ENCODE assay signal across 25 mouse cellular contexts in genomic region chr9:37345406-37345805, GRCm38 (mm10). TPM values are rescaled to one million over a fixed set of nuclear protein-coding genes. Genes with fewer than 3 reads are reported as not detected.
DNase-seq lines count a peak whose midpoint lies in the region; ATAC-seq and TF ChIP-seq lines count a peak whose summit lies in the region.
"Had no signal": no experiment of that assay in that cellular context is flagged by ENCODE, and none has a peak within 500 bp of the region (broad histone marks: within the 10 kb centered on the region; RNA-seq: fewer than 3 reads in every experiment).

No protein-coding gene starts in this region.

- no peak for ATAC-seq in midbrain, embryonic 11.5 days (ENCODE audit: low FRiP score)
- ATAC-seq in midbrain, embryonic 14.5 days (ENCODE audit: low FRiP score, low TSS enrichment), result no peak
- ATAC-seq in G1E (ENCODE audit: extremely low read depth, insufficient number of reproducible peaks, low FRiP score, poor library complexity, severe bottlenecking), result peak; percentile 18; the same call in 1 of the 2 replicates
- ATAC-seq: activated CD4-positive, CD25-positive, alpha-beta regulatory T cell, adult 4 months; CD4-positive, CD25-positive, alpha-beta regulatory T cell, adult 4 months; Patski had no signal

- H3K4me3 ChIP-seq in midbrain, embryonic 11.5 days (ENCODE audit: low read depth, low read length), result no peak overlapping the region
- no peak overlapping the region for H3K4me3 ChIP-seq in midbrain, embryonic 14.5 days (replicated peaks; ENCODE audit: low read depth, low read length)
- H3K4me3 ChIP-seq in G1E (ENCODE audit: low read depth, low read length) (no peak overlapping the region), MEL (ENCODE audit: control insufficient read depth in 1 of 2, insufficient read depth in 1 of 2, low read depth in 2 of 2, low read length in 2 of 2) (no peak overlapping the region)

- H3K36me3 ChIP-seq in midbrain, embryonic 11.5 days (ENCODE audit: control insufficient read depth, insufficient read depth, low read length), result no peaks in the 10 kb centered on the region
- H3K36me3 ChIP-seq in midbrain, embryonic 14.5 days (ENCODE audit: control insufficient read depth, insufficient read depth, low read length), result 0 out of 2 replicates have a peak, but pooled peaks cover 3% of the 10 kb centered on the region
- H3K36me3 ChIP-seq in G1E (replicated peaks) (peaks cover 8% of the 10 kb centered on the region), MEL (ENCODE audit: control insufficient read depth in 1 of 2, insufficient read depth in 2 of 2, low read length in 2 of 2) (peaks cover 0 to 33% of the 10 kb centered on the region in 2 experiments; a peak in 3 of 4 replicates)

- H3K9ac ChIP-seq in midbrain, embryonic 11.5 days (ENCODE audit: low read length), result no peak overlapping the region
- H3K9ac ChIP-seq in midbrain, embryonic 14.5 days (replicated peaks; ENCODE audit: low read length), result no peak overlapping the region
- no peak overlapping the region for H3K9ac ChIP-seq in MEL (ENCODE audit: control insufficient read depth, low read depth, low read length, poor library complexity, severe bottlenecking)

- TF ChIP-seq EP300 in MEL (IDR thresholded peaks at IDR 0.05; ENCODE audit: low read depth in 1 of 2, low read length in 2 of 2), result peak; percentile 83 to 84

- DNase-seq in midbrain, embryonic 11.5 days (ENCODE audit: low spot score, missing footprints), result peak; percentile 28
- DNase-seq in midbrain, embryonic 14.5 days, result no peak
- peak; percentile 41 for DNase-seq in 416B (ENCODE audit: low read depth)
- DNase-seq in G1E (ENCODE audit: low spot score), result no peak
- DNase-seq in MEL (ENCODE audit: low read depth, low spot score), result peak; percentile 67
- no peak for DNase-seq in B cell, adult 2 months
- DNase-seq in heart, postnatal 14 days, result no peak
- no peak for DNase-seq in cerebellum, adult 9-11 months
- DNase-seq: adrenal gland, adult 2 months; adrenal gland, adult 8-10 months; adrenal gland, postnatal 10 days; adrenal gland, postnatal 14 days; adrenal gland, postnatal 25 days; adrenal gland, postnatal 36 days; cerebellum, adult 11 months; cerebellum, adult 11-12 months; cerebellum, adult 18-20 months; cerebellum, adult 2 months; cerebellum, adult 8-10 months; cerebellum, adult 9-10 months had no signal

- no peaks in the 10 kb centered on the region for H3K9me3 ChIP-seq in midbrain, embryonic 11.5 days (ENCODE audit: control insufficient read depth, low read length)
- no peaks in the 10 kb centered on the region for H3K9me3 ChIP-seq in midbrain, embryonic 14.5 days (ENCODE audit: control insufficient read depth, low read length)
- H3K9me3 ChIP-seq in G1E (replicated peaks) (no peaks in the 10 kb centered on the region), MEL (replicated peaks; ENCODE audit: insufficient read depth, low read length) (no peaks in the 10 kb centered on the region)

- TF ChIP-seq POLR2A in MEL (IDR thresholded peaks at IDR 0.05; ENCODE audit: control insufficient read depth in 1 of 2, insufficient read depth in 1 of 2, low read depth in 1 of 2, low read length in 2 of 2, poor library complexity in 1 of 2), result no peak

- no peak for TF ChIP-seq RAD21 in MEL (IDR thresholded peaks at IDR 0.05; ENCODE audit: low read depth, low read length)

- intact Hi-C loops in heart, postnatal 14 days (cut with DNase I), result loop anchor here (5.0 kb wide), 1 partner anchor 37 kb away; no protein-coding TSS in a partner anchor

- WGBS in midbrain, embryonic 11.5 days, result 88% methylated on average over 3 of the region's 3 CpGs
- 82% methylated on average over 3 of the region's 3 CpGs for WGBS in midbrain, embryonic 14.5 days

- TF ChIP-seq CTCF in G1E (IDR thresholded peaks at IDR 0.05; ENCODE audit: low read depth, low read length) (no peak), MEL (IDR thresholded peaks at IDR 0.05 in 2 of 3, conservative IDR thresholded peaks at IDR 0.05 in 1 of 3; ENCODE audit: control insufficient read depth in 1 of 3, insufficient read depth in 1 of 3, low read depth in 2 of 3, low read length in 3 of 3, poor library complexity in 1 of 3, severe bottlenecking in 1 of 3) (no peak)

- peaks cover 12% of the 10 kb centered on the region for H3K4me1 ChIP-seq in midbrain, embryonic 11.5 days (ENCODE audit: control insufficient read depth, insufficient read depth, low read length)
- H3K4me1 ChIP-seq in midbrain, embryonic 14.5 days (ENCODE audit: control insufficient read depth, insufficient read depth, low read length), result peaks cover 11% of the 10 kb centered on the region
- H3K4me1 ChIP-seq in G1E (ENCODE audit: insufficient read depth, low read depth, low read length), result peaks cover 11% of the 10 kb centered on the region; the same call in 1 of the 2 replicates
- H3K4me1 ChIP-seq in MEL (ENCODE audit: control insufficient read depth in 1 of 2, insufficient read depth in 2 of 2, low read length in 2 of 2), result peaks cover 9 to 16% of the 10 kb centered on the region in 2 experiments

- H3K79me2 ChIP-seq in MEL (ENCODE audit: control insufficient read depth, insufficient read depth, low read length, poor library complexity), result peaks cover 10% of the 10 kb centered on the region; the same call in 1 of the 2 replicates

- no peak overlapping the region for H3K4me2 ChIP-seq in midbrain, embryonic 11.5 days
- H3K4me2 ChIP-seq in midbrain, embryonic 14.5 days (ENCODE audit: low read length), result no peak overlapping the region

- no peak overlapping the region for H3K27ac ChIP-seq in midbrain, embryonic 11.5 days (ENCODE audit: low read depth, low read length)
- H3K27ac ChIP-seq in midbrain, embryonic 14.5 days (replicated peaks; ENCODE audit: low read depth, low read length), result no peak overlapping the region
- H3K27ac ChIP-seq in MEL (ENCODE audit: control insufficient read depth, low read depth, low read length), result no peak overlapping the region

- H3K27me3 ChIP-seq in midbrain, embryonic 11.5 days (ENCODE audit: control insufficient read depth, insufficient read depth, low read length), result no peaks in the 10 kb centered on the region
- no peaks in the 10 kb centered on the region for H3K27me3 ChIP-seq in midbrain, embryonic 14.5 days (ENCODE audit: control insufficient read depth, insufficient read depth, low read length)
- no peaks in the 10 kb centered on the region for H3K27me3 ChIP-seq in G1E (ENCODE audit: insufficient read depth, low read length)
- no peaks in the 10 kb centered on the region for H3K27me3 ChIP-seq in MEL (ENCODE audit: control insufficient read depth in 1 of 2, insufficient read depth in 2 of 2, low read length in 2 of 2)
- H3K27me3 ChIP-seq: CH12.LX, Patski had no signal

TF ChIP-seq in MEL, 35 proteins besides CTCF, POLR2A, EP300 and RAD21 (continues in another document):
- TF ChIP-seq HCFC1 (IDR thresholded peaks at IDR 0.05; ENCODE audit: low read depth, low read length), result 0 out of 2 replicates have a peak, but pooled peaks have one; percentile 30
- peak; percentile 72 for TF ChIP-seq ETS1 (IDR thresholded peaks at IDR 0.05; ENCODE audit: low read depth, low read length)
- no peak for TF ChIP-seq SMC3 (IDR thresholded peaks at IDR 0.05; ENCODE audit: low read depth, low read length)
- TF ChIP-seq CHD2 (IDR thresholded peaks at IDR 0.05; ENCODE audit: low read length), result no peak
- TF ChIP-seq GABPA (IDR thresholded peaks at IDR 0.05; ENCODE audit: low read depth, low read length), result no peak
- TF ChIP-seq RCOR1 (IDR thresholded peaks at IDR 0.05; ENCODE audit: low read depth, low read length), result peak; percentile 73; the same call in 1 of the 2 replicates
- TF ChIP-seq MEF2A (IDR thresholded peaks at IDR 0.05; ENCODE audit: extremely low read depth, insufficient replicate concordance, low read depth, low read length, poor library complexity, severe bottlenecking), result 0 out of 2 replicates have a peak, but pooled peaks have one; percentile 29
- TF ChIP-seq GATA1 (IDR thresholded peaks at IDR 0.05; ENCODE audit: low read depth, low read length), result peak; percentile 76
- TF ChIP-seq BHLHE40 (IDR thresholded peaks at IDR 0.05; ENCODE audit: borderline replicate concordance, low read depth, low read length), result no peak
- peak; percentile 41; the same call in 1 of the 2 replicates for TF ChIP-seq SIN3A (IDR thresholded peaks at IDR 0.05; ENCODE audit: low read length)
- TF ChIP-seq UBTF (IDR thresholded peaks at IDR 0.05; ENCODE audit: borderline replicate concordance, insufficient read depth, low read depth, low read length), result no peak
- TF ChIP-seq MYB (IDR thresholded peaks at IDR 0.05; ENCODE audit: low read depth, low read length), result 0 out of 2 replicates have a peak, but pooled peaks have one; percentile 29

RNA-seq across cellular contexts. Expression of gene Ccdc15, which starts 2.8 kb away (rescaled TPM):
- 8.8 and 9.3 TPM in 2 replicates for polyA plus RNA-seq in midbrain, embryonic 11.5 days (2014; fragmentation: Nextera tagmentation; extraction: Ambion mirVana)
- 8.5 and 9.4 TPM in 2 replicates for polyA plus RNA-seq in midbrain, embryonic 14.5 days (2014; fragmentation: Nextera tagmentation; extraction: Ambion mirVana)
- total RNA-seq in G1E (2014; fragmentation: Nextera tagmentation), result 23.3 and 26.9 TPM in 2 replicates
- total RNA-seq in G1E (2017), result 6.3 and 7.4 TPM in 2 replicates
- polyA plus RNA-seq in G1E (2012), result 10.3 and 10.7 TPM in 2 replicates
- total RNA-seq in MEL (2012; rRNA removed), result 3.7 and 4.3 TPM in 2 replicates
- 1 to 10 TPM in 1 of 2 experiments, not detected in 1; 4.0 TPM for polyA plus RNA-seq in MEL (2012; ENCODE audit: insufficient read depth in 1 of 2, insufficient read length in 2 of 2, low read depth in 1 of 2, low replicate concordance in 2 of 2, missing spikeins in 1 of 2)
- total RNA-seq in heart, postnatal 14 days (2021), result 1 to 10 TPM; 2.1 to 2.2 TPM

RNA-seq across cellular contexts. Expression of gene Hepacam, which starts 21.7 kb away (rescaled TPM):
- polyA plus RNA-seq in midbrain, embryonic 11.5 days (2014; fragmentation: Nextera tagmentation; extraction: Ambion mirVana), result not detected in 2 replicates
- polyA plus RNA-seq in midbrain, embryonic 14.5 days (2014; fragmentation: Nextera tagmentation; extraction: Ambion mirVana), result 6.1 and 11.9 TPM in 2 replicates
- total RNA-seq in G1E (2014; fragmentation: Nextera tagmentation) (not detected in 2 replicates), G1E (2017) (not detected in 2 replicates), MEL (2012; rRNA removed) (0.04 TPM in 1 of 2 replicates, not detected in the other)
- polyA plus RNA-seq in G1E (2012) (not detected in 2 replicates), MEL (2012; ENCODE audit: insufficient read depth in 1 of 2, insufficient read length in 2 of 2, low read depth in 1 of 2, low replicate concordance in 2 of 2, missing spikeins in 1 of 2) (under 1 TPM in 1 of 2 experiments, not detected in 1; 0.01 TPM)
- under 1 TPM in 1 of 2 experiments, not detected in 1; 0.07 TPM for total RNA-seq in heart, postnatal 14 days (2021)
- polyA plus RNA-seq: activated CD4-positive, CD25-positive, alpha-beta regulatory T cell, adult 4 months; CD4-positive, CD25-positive, alpha-beta regulatory T cell, adult 4 months; Patski had no signal

RNA-seq across cellular contexts. Expression of gene Robo4, which starts 56.3 kb away (rescaled TPM):
- 5.1 and 5.3 TPM in 2 replicates for polyA plus RNA-seq in midbrain, embryonic 11.5 days (2014; fragmentation: Nextera tagmentation; extraction: Ambion mirVana)
- polyA plus RNA-seq in midbrain, embryonic 14.5 days (2014; fragmentation: Nextera tagmentation; extraction: Ambion mirVana), result 2.6 and 4.5 TPM in 2 replicates
- not detected in 2 replicates for total RNA-seq in G1E (2014; fragmentation: Nextera tagmentation)
- total RNA-seq in G1E (2017), result 0.05 and 0.06 TPM in 2 replicates
- polyA plus RNA-seq in G1E (2012), result not detected in 2 replicates
- total RNA-seq in MEL (2012; rRNA removed), result not detected in 2 replicates
- polyA plus RNA-seq in MEL (2012; ENCODE audit: insufficient read depth in 1 of 2, insufficient read length in 2 of 2, low read depth in 1 of 2, low replicate concordance in 2 of 2, missing spikeins in 1 of 2), result not detected
- 10 to 100 TPM; 41.0 to 44.1 TPM for total RNA-seq in heart, postnatal 14 days (2021)
- total RNA-seq: CH12.LX had no signal
- polyA plus RNA-seq: activated CD4-positive, CD25-positive, alpha-beta regulatory T cell, adult 4 months; C2C12; CD4-positive, CD25-positive, alpha-beta regulatory T cell, adult 4 months; Patski had no signal

Comparison
In these comparisons a context has a peak if more than half of its experiments do, and no peak if none do; other contexts are left out.
1. DNase-seq: peak in midbrain, embryonic 11.5 days (single experiment), 416B (single experiment) and MEL (single experiment); none in midbrain, embryonic 14.5 days (single experiment), G1E (single experiment), B cell, adult 2 months (0 of 2), heart, postnatal 14 days (0 of 2) and cerebellum, adult 9-11 months (single experiment).